Mouse (Mus musculus) T-helper 17 cell (primary cell): ENCODE results near the gene Kntc1.

ENCODE experiments used
- in situ Hi-C, 2 experiments: fragments of 300-600 bp; cut with MboI, MseI; formaldehyde crosslinking; loops; 1 replicate in 1 of 2; 2 replicates in 1 of 2; pipeline ENCODE4 v1.15.1; 2025; ENCODE audit warnings: high pct_unique_total_duplicates in 2 of 2

Kntc1 gene

DNA sequence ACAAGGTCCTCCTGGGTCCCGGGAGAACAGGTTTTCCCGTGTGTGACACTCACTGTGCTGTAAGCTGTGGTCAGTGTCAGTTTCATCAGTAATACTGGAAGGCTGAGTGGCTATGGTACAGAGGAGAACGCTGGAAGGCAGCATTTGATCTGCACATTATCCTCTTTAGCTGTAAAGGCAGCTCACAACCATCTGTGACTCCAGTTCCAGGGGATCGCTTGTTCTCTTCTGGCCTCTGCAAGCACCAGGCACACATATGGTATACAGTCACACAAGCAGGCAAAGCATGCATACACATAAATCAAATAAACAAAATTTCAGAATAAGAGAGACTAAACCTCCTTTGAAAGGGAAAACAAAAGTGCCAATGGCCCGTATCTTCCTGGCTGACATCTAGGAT is 59.0 kb downstream of the Kntc1 start:
- in situ Hi-C loops = no loop called here

- in situ Hi-C loops = no loop called here
Measured at GRCm38 (mm10) chr5:123809156-123809555, 59.6 kb downstream of the Kntc1 start.

- in situ Hi-C loops = no loop called here
Measured at GRCm38 (mm10) chr5:123816891-123817290, 67.4 kb downstream of the Kntc1 start.

GRCm38 (mm10) chr5:123818941-123819577 is 69.5 kb downstream of the Kntc1 start:
- in situ Hi-C loops = no loop called here

DNA sequence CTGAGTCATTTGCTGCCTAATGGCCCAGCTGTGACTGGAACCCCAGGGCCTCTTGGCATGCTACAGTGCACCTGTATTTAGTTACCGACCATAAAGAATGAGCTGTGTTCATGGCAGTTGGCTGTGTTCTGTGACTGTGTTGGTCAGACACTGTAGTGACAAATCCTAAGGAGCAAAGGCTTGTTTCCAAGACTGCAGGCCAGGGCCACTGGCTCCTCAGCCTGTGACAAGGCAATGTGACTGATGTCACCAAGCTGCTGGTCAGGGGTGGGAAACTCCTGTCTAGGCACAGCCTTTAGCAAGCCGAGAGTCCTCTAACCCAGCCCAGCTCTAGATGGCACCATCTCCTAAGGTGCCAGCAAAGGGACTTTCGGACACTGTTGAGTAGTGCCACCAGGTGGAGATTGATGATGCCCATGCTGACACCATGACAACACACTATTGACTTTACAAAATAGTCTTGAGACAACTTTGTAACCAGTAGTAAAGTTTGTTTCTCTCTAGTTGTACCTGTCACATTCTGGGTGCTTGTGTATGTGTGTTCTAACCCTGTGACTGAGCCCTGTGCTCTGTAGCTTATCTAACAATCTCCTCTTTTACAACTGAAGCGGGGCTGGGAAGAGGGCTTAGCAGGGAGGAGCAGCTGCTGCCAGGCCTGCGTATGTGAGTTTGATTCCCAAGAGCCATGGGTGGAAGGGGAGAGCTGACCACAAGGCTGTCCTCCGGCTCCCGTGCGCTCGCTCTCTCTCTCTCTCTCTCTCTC is 71.2 kb downstream of the Kntc1 start:
- in situ Hi-C loops = no loop called here

DNA sequence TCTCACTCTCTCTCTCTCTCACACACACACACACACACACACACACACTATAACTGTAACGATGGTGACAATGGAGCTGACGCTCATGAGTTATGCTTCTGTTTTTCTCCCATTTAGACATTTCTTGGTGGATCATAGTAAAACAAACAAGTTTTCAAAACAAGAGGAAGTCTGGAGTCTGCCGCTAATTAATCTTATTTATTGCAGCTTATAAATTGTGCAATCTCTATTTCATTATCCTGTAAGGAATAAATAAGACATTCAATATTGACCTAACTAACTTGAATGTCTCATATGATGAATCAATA is 71.7 kb downstream of the Kntc1 start:
- in situ Hi-C loops = no loop called here

- in situ Hi-C loops = no loop called here
Measured at GRCm38 (mm10) chr5:123822706-123823105, 73.2 kb downstream of the Kntc1 start.

DNA sequence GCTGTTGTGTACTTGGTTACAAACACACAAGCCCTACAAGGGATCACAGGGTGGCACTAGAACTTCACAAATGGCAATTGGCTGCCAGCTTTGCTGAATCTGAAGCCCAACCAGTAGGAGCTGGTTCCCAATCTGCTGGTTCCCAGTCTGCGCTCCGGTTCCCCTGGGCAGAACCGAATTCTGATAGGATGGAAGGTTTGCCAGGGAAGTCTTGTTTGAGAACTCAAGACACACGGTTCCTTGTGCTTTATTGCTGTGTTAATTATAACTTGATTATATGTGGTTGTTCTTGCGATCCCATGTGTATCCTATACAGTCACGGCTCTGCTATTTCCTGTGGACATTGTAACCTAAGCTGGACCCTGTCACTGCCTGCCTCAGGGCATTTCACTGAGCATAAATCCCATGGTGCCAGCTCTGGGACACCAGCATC is 78.2 kb downstream of the Kntc1 start:
- in situ Hi-C loops = loop anchor here in 1 of 2 experiments (25.0 kb wide), 2 partner anchors 910 to 1985 kb away; partner anchors contain the start of gene Dnah10

DNA sequence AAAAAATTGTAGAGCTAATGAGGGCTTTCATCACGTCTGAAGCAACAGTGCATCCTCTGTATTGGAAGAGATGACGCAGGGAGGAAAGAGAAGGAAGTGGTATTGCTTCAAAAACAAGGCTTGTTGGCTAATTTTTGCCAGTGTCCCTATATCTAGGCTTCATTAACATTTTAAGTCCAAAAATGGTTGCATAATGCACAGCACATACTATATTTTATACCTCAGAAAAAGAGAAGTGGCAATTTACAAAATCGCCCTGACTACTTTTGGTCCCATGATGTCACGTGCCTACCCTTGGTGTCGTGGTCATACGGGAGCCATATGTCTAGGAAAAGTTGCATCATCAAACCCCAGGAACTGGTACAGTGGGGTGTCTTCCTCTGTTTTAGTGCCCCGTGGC is 82.8 kb downstream of the Kntc1 start:
- in situ Hi-C loops = loop anchor here in 1 of 2 experiments (25.0 kb wide), 2 partner anchors 905 to 1980 kb away; partner anchors contain the start of gene Dnah10

GRCm38 (mm10) chr5:123834836-123835235 is 85.3 kb downstream of the Kntc1 start:
- in situ Hi-C loops = loop anchor here in 1 of 2 experiments (25.0 kb wide), 2 partner anchors 902 to 1977 kb away; partner anchors contain the start of gene Dnah10

- in situ Hi-C loops = loop anchor here in 1 of 2 experiments (25.0 kb wide), 2 partner anchors 900 to 1975 kb away; partner anchors contain the start of gene Dnah10
Measured at GRCm38 (mm10) chr5:123837371-123837770, 87.9 kb downstream of the Kntc1 start.

DNA sequence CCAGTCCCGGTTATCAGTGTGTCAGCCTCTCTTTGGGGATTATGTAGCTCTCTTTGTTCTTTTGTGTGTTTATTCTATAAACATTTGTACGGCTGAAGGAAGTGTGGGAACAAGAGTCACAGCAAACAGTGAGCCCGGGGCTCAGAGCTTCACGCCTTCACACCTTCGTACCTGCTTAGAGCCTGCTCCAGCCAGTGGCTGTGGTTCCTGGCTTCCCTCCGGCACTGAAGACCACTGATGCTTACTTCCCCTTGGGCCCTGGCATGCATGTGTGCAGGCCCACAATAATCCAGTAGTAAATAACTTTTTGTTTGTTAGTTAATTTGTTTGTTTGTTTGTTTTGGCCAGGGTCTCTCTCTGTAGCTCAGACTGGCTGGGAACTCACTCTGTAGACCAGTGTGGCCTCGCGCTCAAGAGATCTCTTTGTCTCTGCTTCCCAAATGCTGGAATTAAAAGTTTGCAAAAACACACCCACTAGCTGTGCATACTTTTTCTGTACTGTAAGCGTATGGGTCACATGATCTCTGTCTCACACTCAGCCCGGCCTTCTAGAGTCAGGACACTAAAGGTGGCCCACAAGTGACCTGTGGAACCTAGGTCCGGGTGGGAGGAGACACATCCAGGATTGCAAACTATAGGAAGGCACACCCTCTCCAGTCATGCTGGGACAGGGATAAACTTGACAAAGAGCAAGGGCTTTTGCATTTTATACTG is 92.9 kb downstream of the Kntc1 start:
- in situ Hi-C loops = loop anchor here in 1 of 2 experiments (25.0 kb wide), 2 partner anchors 895 to 1970 kb away; partner anchors contain the start of gene Dnah10

GRCm38 (mm10) chr5:123842935-123843282 is 93.4 kb downstream of the Kntc1 start:
- in situ Hi-C loops = loop anchor here in 1 of 2 experiments (25.0 kb wide), 2 partner anchors 894 to 1969 kb away; partner anchors contain the start of gene Dnah10

GRCm38 (mm10) chr5:123843816-123844215 is 94.3 kb downstream of the Kntc1 start:
- in situ Hi-C loops = loop anchor here in 1 of 2 experiments (25.0 kb wide), 2 partner anchors 893 to 1968 kb away; partner anchors contain the start of gene Dnah10

GRCm38 (mm10) chr5:123844316-123844715 is 94.8 kb downstream of the Kntc1 start:
- in situ Hi-C loops = loop anchor here in 1 of 2 experiments (25.0 kb wide), 2 partner anchors 893 to 1968 kb away; partner anchors contain the start of gene Dnah10

GRCm38 (mm10) chr5:123851398-123851797 is 101.9 kb downstream of the Kntc1 start:
- in situ Hi-C loops = no loop called here

GRCm38 (mm10) chr5:123853877-123854504 is 104.5 kb downstream of the Kntc1 start:
- in situ Hi-C loops = no loop called here

DNA sequence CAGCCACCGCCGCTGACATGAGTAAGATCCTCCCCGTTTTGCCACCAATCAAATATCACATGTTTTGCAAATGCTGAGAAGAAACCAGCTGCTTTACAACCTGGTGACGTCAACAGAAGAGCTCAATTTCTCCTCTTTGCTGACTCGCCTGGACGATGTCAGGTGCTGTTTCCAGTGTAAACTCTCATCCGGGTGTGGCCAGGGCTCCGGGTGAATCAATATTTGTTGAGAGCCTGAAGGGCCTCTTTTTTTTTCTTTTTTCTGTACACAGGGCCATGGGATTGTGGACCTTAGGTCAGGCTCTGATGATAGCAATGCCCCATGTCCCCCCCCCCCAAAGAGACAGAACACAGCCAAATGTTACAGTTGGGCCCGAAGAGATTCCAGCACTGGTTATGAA is 105.0 kb downstream of the Kntc1 start:
- in situ Hi-C loops = no loop called here

- in situ Hi-C loops = no loop called here
Measured at GRCm38 (mm10) chr5:123858798-123859197, 109.3 kb downstream of the Kntc1 start.

- in situ Hi-C loops = loop anchor here in 1 of 2 experiments (10.0 kb wide), 1 partner anchor 508 kb away; no protein-coding TSS in a partner anchor
Measured at GRCm38 (mm10) chr5:123862374-123863350, 113.1 kb downstream of the Kntc1 start.
